Mouse (Mus musculus) Patski (cell line): Measurements from ENCODE around the gene Bhlha9. TPM values are rescaled to one million over a fixed set of nuclear protein-coding genes. Genes with fewer than 3 reads are reported as not detected.
"Not testable (repeated sequence)": the region's sequence is repeated elsewhere in the genome, so short reads cannot be mapped to it uniquely, and the experiment has no call there.

ENCODE experiments used
- ATAC-seq: fragments of 100-300 bp; one replicate; pipeline ENCODE4 v1.8.0; 2021
- CTCF ChIA-PET: fragments of 350-600 bp; sonication (Branson Sonifier 250); formaldehyde crosslinking; loops from one replicate; lab custom pipeline; 2022; ENCODE audit warnings: inconsistent platforms; lab: Charles Lee
- POLR2A ChIA-PET: fragments of 350-600 bp; sonication (Branson Sonifier 250); formaldehyde crosslinking; loops from one replicate; lab custom pipeline; 2022; ENCODE audit warnings: antibody characterized with exemption, inconsistent platforms; lab: Charles Lee
- DNase-seq: peaks from one replicate; pipeline ENCODE4 v3.0.0-alpha.2; 2011; ENCODE audit warnings: low read depth, low spot score
- H3K27me3 ChIP-seq: fragments of 371-371 bp; one replicate; pipeline ENCODE4 v1.5.1; 2021
- CTCF ChIP-seq: fragments of 100-300 bp; IDR thresholded peaks from one replicate; pipeline ENCODE4 v1.5.1; 2021
- in situ Hi-C: fragments of 300-500 bp; cut with MboI; formaldehyde crosslinking; loops from 3 replicates; pipeline ENCODE4 v1.11.1; 2018; ENCODE audit warnings: low pct_unique_long_range_greater_than_20kb, mixed read lengths
- polyA plus RNA-seq: library from polyadenylated mRNA; unstranded; gene quantifications from one replicate; pipeline ENCODE4 v1.2.3, GENCODE M21; 2021

Gene Bhlha9
- polyA plus RNA-seq, 1 experiment from 2014 or later = 0.15 TPM

DNA sequence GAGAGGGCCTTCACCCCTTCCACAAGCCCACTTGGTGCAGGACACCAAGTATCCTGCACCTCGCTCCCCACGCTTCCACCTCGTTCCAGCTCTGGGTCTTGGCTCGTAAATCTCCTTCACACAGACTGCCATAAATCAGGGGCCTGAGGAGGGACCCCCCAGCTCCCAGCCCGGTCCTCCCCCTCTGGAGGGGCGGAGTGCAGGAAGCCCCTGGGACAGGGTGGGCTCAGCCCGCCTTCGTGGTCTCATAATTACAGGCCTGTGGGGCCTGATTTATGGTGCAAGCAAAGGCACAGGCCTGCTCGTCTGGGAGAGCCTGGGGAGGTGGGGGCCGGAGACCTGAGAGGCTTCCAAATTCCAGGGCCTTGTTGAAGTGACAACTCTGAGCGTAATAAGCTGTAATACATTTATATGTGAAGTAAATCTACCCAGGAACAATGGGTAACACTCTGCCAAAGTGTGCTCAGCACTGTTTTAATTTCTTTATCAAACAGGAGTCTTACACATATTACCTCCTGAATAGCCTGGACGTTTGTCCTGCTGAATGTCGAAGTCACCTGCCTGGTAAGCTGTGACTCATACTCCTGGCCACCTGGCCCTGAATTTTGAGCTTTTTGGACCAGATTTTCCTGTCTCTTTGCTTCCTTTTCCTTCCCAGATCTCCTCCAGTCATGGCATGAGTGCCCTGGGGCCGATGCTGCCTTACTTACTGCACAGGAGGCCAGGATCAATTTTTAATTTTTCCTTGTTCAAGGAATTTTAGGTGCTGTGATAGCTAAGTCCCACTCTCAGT lies 12.9 kb upstream of the Bhlha9 start:
- no peak for DNase-seq

GRCm38 (mm10) chr11:76661790-76662468 lies 10.3 kb upstream of the Bhlha9 start:
- ChIA-PET CTCF (no interaction called here), POLR2A (no interaction called here)
- H3K27me3 ChIP-seq = no peaks in the 10 kb centered on the region
- no peak for ATAC-seq
- in situ Hi-C loops = no loop called here
- no peak for TF ChIP-seq CTCF
- no peak for DNase-seq

More for the DNA sequence above, 12.9 kb upstream of the Bhlha9 start:
- CTCF ChIA-PET = interaction anchor here (1.1 kb wide), 1 partner anchor 11 kb away, joined by 5 read pairs; no protein-coding TSS in a partner anchor
- ATAC-seq = no peak
- TF ChIP-seq CTCF = no peak
- POLR2A ChIA-PET = no interaction called here
- no peaks in the 10 kb centered on the region for H3K27me3 ChIP-seq
- in situ Hi-C loops = no loop called here

DNA sequence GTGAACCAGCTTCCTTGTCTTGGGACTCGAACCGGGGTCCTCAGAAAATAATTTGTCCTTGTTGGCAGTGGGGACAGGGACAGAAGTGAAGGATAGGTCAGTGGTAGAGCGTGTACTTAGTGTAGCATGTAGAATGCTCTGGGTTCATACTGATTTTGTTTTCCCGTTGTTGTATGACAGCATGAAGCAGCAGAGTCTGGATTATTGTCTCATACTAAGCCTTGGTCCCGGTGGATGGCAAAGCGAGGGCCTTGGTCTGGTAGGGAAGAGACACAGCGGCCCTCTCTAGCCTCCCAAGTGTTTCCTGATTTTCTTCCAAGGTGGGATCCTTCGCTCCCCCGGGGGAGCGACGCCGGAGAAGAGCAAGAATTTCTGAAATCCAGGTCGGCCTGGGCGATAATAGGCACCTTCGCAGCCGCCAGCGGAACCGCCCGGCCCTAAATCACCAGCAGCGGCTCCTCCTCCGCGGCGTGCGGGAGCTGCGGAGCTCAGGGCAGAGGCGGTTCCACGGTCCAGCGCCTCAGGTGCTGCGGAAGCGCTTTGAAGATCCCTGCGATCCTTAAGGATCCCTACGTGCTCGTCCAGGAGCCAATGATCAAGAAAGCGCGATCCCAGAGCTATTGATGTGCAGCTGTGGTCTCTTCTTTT lies 6.1 kb upstream of the Bhlha9 start:
- in situ Hi-C loops = no loop called here
- DNase-seq (no peak), ATAC-seq (no peak)
- ChIA-PET POLR2A (interaction anchor here (0.6 kb wide), 1 partner anchor 51 kb away, joined by 3 read pairs; no protein-coding TSS in a partner anchor), CTCF (interaction anchor here (0.7 kb wide), 1 partner anchor 197 kb away, joined by 3 read pairs; no protein-coding TSS in a partner anchor)
- TF ChIP-seq CTCF = no peak
- H3K27me3 ChIP-seq = no peaks in the 10 kb centered on the region

DNA sequence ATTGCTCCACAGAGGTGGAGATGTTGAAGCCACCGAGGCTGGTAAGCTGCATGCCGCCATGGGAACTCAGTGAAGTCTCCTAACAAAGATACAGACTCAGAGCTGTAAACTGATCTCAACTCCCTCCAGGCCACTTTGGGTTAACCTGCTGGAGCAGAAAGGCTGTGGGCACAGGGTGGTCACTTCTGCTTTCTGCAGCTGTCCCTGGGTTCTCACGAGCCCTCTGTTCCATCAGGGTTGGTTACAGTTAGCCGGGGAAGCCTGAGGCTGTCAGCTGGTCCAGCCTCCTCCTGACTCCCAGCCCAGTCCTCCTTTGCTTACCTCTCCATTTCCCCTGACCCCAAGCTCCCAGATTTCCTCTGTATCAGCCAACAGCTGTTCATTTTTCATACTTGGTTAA lies 4.5 kb upstream of the Bhlha9 start:
- ATAC-seq (no peak), DNase-seq (no peak)
- POLR2A ChIA-PET = interaction anchor here (0.7 kb wide), 1 partner anchor 410 kb away, joined by 10 read pairs; the partner anchor contains the start of gene Nsrp1
- no peak for TF ChIP-seq CTCF
- CTCF ChIA-PET = interaction anchor here (0.7 to 1.2 kb wide), 2 partner anchors 9 to 168 kb away, joined by 3 read pairs; no protein-coding TSS in a partner anchor
- in situ Hi-C loops = no loop called here
- no peaks in the 10 kb centered on the region for H3K27me3 ChIP-seq

DNA sequence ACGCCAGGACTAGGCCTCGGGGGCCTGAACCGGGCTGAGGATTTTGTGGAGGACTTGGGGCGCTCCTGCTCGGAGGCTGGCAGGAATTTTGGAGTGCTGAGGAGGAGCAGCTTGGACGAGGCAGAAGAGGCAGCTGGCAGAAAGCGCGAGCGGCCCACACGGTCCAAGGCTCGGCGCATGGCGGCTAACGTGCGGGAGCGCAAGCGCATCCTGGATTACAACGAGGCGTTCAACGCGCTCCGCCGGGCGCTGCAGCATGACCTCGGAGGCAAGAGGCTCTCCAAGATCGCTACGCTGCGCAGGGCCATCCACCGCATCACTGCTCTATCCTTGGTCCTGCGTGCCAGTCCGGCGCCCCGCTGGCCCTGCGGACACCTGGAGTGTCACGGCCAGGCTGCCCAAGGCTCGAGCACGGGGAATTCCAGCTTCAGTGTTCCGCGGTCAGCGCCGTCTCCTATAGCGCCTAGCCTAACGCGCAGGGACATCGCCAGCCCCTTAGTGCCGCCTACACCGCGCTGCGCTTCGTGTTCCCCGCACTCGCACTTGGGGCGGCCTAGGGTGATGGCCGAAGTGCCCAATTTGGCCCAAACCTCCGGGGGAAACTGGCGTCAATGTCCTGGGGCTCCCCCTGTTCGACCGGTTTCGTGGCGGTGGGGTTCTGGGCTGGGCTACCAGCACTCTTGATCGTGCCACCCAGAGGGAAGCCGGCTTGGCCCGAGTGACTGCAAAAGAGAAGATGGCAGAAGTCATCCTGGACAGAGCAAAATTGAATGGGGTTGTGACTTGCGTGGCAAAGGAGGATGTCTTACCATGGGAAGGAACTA lies 503 bp downstream of the Bhlha9 start:
- CTCF ChIA-PET = no interaction called here
- ATAC-seq (no peak), DNase-seq (no peak)
- POLR2A ChIA-PET = interaction anchor here (0.6 kb wide), 1 partner anchor 816 kb away, joined by 5 read pairs; no protein-coding TSS in a partner anchor
- H3K27me3 ChIP-seq = no peaks in the 10 kb centered on the region
- in situ Hi-C loops = no loop called here
- TF ChIP-seq CTCF = no peak

DNA sequence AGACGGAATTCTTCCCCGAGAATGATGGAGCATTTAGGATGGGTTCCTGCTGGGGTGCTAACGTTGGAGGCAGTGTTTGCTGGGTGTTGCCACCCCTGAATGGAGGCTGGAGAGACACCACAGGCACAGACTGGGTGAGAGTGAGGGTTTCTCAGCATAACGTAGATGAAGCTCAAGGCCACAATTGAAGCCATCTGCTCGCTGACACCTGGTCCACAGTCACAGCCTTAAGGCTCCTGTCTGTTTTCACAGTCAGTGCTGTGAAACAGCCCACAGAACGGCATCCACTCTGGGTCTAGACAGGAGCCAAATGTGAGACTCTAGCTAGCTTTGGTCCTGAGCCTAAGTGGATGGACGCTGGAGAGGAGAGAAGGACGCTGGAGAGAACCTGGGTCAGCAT lies 1.9 kb downstream of the Bhlha9 start:
- POLR2A ChIA-PET = no interaction called here
- no peak for TF ChIP-seq CTCF
- ATAC-seq (no peak), DNase-seq (no peak)
- no peaks in the 10 kb centered on the region for H3K27me3 ChIP-seq
- in situ Hi-C loops = no loop called here
- CTCF ChIA-PET = interaction anchor here (3.1 kb wide), 1 partner anchor 89 kb away, joined by 19 read pairs; the partner anchor contains the start of gene Gosr1

DNA sequence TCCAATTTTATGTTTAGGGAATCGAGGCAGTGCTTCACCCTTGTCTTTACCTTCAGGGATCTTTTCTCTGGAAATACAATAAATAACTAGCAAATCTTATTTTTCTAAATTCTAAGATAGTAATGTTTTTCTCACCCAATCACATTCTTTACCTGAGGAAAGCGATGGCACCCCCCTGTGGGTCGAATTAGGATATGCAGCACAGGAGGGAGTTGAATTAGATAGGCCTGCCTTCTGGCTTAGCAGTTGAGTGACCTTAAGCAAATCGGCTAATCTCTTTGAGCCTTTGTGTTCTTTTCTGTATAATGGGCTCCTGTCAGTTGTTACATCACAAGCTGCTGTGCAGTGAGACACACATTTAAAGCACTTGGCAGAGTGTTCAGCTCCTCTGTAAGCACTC lies 2.4 kb downstream of the Bhlha9 start:
- ChIA-PET CTCF (interaction anchor here (3.1 kb wide), 1 partner anchor 88 kb away, joined by 19 read pairs; the partner anchor contains the start of gene Gosr1), POLR2A (no interaction called here)
- in situ Hi-C loops = loop anchor here (5.0 kb wide), 1 partner anchor 88 kb away; the partner anchor contains the start of gene Gosr1
- ATAC-seq (no peak), DNase-seq (no peak)
- no peaks in the 10 kb centered on the region for H3K27me3 ChIP-seq
- TF ChIP-seq CTCF = no peak

DNA sequence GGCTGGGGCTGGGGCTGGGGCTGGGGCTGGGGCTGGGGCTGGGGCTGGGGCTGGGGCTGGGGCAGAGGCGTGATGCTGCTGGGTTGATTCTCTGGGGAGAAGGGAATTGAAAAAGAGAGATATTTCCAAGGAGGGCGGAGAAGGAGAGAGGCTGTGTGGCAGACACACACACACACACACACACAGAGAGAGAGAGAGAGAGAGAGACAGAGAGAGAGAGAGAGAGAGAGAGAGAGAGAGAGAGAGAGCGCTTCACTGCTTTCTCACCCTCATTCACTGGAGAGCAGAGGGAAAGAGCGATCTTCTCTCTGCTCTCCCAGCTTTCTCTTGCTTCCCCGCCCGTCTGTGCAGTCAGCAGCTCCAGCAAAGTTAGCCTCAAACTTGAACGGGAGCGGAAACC lies 7.2 kb downstream of the Bhlha9 start, which contains the start of gene Trarg1:
TSS of gene Trarg1 (plus strand) at position 301 of the 400 bp plus-strand sequence.
- DNase-seq, ATAC-seq, H3K27me3 ChIP-seq, POLR2A ChIA-PET: not testable (repeated sequence)
- in situ Hi-C loops = loop anchor here (5.0 kb wide), 1 partner anchor 83 kb away; the partner anchor contains the start of gene Gosr1
- CTCF ChIA-PET = interaction anchor here (0.8 to 0.9 kb wide), 2 partner anchors 60 to 66 kb away, joined by 4 read pairs; no protein-coding TSS in a partner anchor

DNA sequence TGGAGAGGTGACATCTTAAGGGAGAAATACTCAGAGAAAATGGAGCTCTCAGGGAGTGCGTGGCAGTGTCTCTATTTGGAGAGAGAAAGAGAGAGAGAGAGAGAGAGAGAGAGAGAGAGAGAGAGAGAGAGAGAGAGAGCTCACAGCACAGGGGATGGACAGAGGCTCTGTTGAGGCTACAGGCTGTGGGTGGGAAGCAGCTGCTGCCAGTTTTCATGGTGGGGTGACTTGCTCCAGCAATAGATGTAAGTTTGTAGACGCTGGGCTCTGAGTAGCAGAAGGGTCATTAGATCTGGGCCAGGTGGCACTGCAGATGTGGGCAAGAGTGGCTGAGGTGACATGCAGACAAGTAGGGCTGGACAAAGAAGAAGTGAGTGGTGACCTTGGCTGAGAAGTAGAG lies 13.3 kb downstream of the Bhlha9 start:
- ChIA-PET POLR2A (interaction anchor here (0.7 kb wide), 1 partner anchor 119 kb away, joined by 3 read pairs; no protein-coding TSS in a partner anchor), CTCF (interaction anchor here (1.8 kb wide), 1 partner anchor 13 kb away, joined by 3 read pairs; no protein-coding TSS in a partner anchor)
- DNase-seq (no peak), ATAC-seq (no peak)
- no peak for TF ChIP-seq CTCF
- in situ Hi-C loops = loop anchor here (5.0 to 10.0 kb wide), 2 partner anchors 52 to 209 kb away; no protein-coding TSS in a partner anchor
- H3K27me3 ChIP-seq = peaks cover 5% of the 10 kb centered on the region
